Mouse (Mus musculus): ENCODE data around the gene Prkg1. TPM values are rescaled to one million over a fixed set of nuclear protein-coding genes. Genes with fewer than 3 reads are reported as not detected.

Prkg1 gene
- total and polyA plus RNA-seq, 3 experiments, result 2.2 to 13.6 (median 11.0) TPM

DNA sequence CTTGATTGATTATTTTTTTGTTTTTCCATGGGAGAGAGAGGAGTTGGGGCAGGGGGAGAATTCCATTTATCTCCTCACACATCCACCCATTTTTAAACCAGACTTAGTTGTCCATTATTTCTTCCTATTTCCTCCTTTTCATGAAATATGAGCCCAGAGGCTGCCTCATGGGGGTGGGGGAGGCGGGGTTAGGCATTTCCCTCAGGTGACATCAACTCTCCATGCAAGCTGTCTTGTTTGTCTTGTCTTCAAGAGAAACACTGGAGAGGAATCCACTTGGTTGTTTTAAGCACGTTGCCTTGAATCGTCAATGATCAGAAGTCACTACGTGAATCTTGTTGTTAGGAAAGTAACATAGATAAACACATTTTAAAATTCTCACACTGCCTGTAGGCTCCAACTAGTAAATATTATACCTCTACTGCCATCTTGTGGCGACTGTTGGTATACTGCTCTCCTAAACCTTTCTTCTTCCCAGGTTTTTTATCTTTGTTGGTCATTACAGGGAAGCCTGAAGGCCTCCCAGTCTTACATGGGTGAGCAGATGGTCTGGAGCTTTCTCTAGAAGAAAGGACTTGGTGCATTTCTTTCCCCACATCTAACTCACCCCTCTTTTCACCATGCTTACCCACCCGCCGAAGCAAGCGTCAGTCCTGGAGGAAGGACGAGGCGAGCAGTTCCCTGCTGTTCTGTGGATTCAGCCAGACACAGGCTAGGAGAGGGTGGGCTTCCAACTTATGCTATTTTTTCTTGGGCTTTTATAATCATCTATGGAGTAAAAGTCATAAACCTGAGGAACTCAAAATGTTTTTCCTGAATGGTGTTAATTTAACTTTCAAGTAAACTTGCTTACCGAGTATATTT is 8.7 kb downstream of the Prkg1 start:
- peaks cover 2% of the 10 kb centered on the region; the same call in 1 of the 2 replicates for H3K36me3 ChIP-seq (ENCODE audit: control insufficient read depth, insufficient read depth, low read length)
- no peak overlapping the region for H3K27ac ChIP-seq
- peak in 1 of 2 experiments; percentile 40 for DNase-seq
- no peak overlapping the region for H3K4me3 ChIP-seq
- no peak overlapping the region for H3K9ac ChIP-seq (ENCODE audit: low read depth, low read length)
- no peaks in the 10 kb centered on the region for H3K27me3 ChIP-seq (ENCODE audit: control insufficient read depth, insufficient read depth, low read length)
- TF ChIP-seq EP300 (IDR thresholded peaks at IDR 0.05; ENCODE audit: insufficient read depth, low read depth, low read length) (no peak), CTCF (IDR thresholded peaks at IDR 0.05) (peak; percentile 91)
- intact Hi-C loops (cut with DNase I), result loop anchor here (2.0 to 10.0 kb wide), 5 partner anchors 209 to 1511 kb away; no protein-coding TSS in a partner anchor
- WGBS, result 49% methylated on average over 11 of the region's 11 CpGs
- H3K79me2 ChIP-seq (replicated peaks; ENCODE audit: control insufficient read depth, insufficient read depth, low read length), result no peaks in the 10 kb centered on the region
- H3K4me1 ChIP-seq (ENCODE audit: control insufficient read depth, insufficient read depth, low read length), result peaks cover 4% of the 10 kb centered on the region

DNA sequence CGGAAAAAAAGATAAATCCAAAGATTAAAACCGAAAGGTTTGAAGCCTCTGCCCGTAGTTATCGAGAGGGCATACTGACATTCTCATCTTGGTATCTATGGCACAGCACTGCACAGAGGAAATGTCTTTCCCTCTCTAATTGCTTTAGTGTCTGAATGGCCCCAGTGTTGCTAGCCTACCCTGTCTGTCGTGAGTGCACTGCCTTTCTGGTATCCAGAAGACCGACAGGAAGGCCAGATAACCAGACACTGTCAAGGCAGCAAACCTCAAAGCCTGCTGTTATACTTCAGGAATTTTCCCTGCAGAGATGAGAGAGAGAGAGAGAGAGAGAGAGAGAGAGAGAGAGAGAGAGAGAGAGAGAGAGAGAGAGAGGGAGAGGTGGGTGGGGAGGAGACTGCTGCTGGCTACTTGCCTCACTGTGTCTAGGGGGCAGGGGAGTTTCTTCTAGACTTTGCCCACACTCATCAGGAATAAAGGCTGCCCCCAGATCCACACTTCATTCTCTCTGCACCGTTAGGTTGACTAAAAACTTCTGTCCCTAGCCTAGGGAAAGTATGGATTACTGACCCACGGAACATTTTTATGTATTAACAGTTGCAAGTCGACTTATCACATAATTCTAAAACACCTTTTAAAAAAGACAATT is 10.1 kb downstream of the Prkg1 start:
- TF ChIP-seq EP300 (IDR thresholded peaks at IDR 0.05; ENCODE audit: insufficient read depth, low read depth, low read length), result no peak
- TF ChIP-seq CTCF (IDR thresholded peaks at IDR 0.05), result no peak
- TF ChIP-seq POLR2A (IDR thresholded peaks at IDR 0.05; ENCODE audit: insufficient read depth, low read depth, low read length), result no peak
- Histone ChIP-seq H3K4me3 (no peak overlapping the region), H3K27me3 (ENCODE audit: control insufficient read depth, insufficient read depth, low read length) (no peaks in the 10 kb centered on the region), H3K4me1 (ENCODE audit: control insufficient read depth, insufficient read depth, low read length) (peaks cover 5% of the 10 kb centered on the region), H3K27ac (0 out of 2 replicates have a peak overlapping the region, but pooled peaks have one; percentile 13), H3K79me2 (replicated peaks; ENCODE audit: control insufficient read depth, insufficient read depth, low read length) (no peaks in the 10 kb centered on the region), H3K9ac (ENCODE audit: low read depth, low read length) (no peak overlapping the region; the same call in 1 of the 2 replicates), H3K36me3 (ENCODE audit: control insufficient read depth, insufficient read depth, low read length) (peaks cover 2% of the 10 kb centered on the region; the same call in 1 of the 2 replicates)
- WGBS, result 30% methylated on average over 9 of the region's 9 CpGs
- DNase-seq, result no peak
- intact Hi-C loops (cut with DNase I), result loop anchor here (5.0 to 10.0 kb wide), 4 partner anchors 210 to 1510 kb away; no protein-coding TSS in a partner anchor

DNA sequence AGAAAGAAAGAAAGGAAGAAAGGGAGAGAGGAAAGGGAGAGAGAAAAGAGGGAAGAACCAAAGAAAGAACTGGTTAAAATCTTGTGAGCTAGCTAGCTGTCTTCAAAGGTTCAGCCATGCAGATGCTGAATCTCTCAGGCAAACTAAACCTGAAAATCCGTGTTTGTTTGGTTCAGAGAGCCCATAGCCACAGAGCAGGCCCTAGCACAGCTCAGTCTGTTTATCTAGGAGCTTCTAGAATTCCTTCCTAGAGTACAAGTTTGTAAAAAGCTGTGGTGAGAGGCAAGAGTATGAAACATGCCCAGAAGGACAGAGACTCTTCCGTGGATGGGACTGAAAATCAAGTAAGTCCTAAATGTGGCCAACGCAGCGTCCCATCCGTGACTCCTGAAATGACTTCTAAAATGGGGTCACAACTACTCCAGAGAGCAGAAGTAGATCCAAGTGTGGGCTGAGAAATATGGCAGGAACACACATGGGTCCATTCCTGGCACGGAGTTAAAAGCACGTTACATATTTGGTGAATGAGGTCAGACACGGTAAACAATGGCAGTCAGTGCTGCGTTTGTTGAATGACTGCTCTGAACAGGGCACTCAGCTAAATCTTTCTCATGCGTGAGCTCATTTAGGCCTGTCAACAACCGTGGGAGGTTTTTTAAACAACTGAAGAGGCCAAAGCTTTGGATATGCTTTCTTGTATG is 13.7 kb downstream of the Prkg1 start:
- intact Hi-C loops (cut with DNase I), result loop anchor here (10.0 kb wide), 3 partner anchors 214 to 1506 kb away; no protein-coding TSS in a partner anchor
- TF ChIP-seq CTCF (IDR thresholded peaks at IDR 0.05) (no peak), POLR2A (IDR thresholded peaks at IDR 0.05; ENCODE audit: insufficient read depth, low read depth, low read length) (no peak), EP300 (IDR thresholded peaks at IDR 0.05; ENCODE audit: insufficient read depth, low read depth, low read length) (no peak)
- Histone ChIP-seq H3K36me3 (ENCODE audit: control insufficient read depth, insufficient read depth, low read length) (peaks cover 2% of the 10 kb centered on the region; the same call in 1 of the 2 replicates), H3K27me3 (ENCODE audit: control insufficient read depth, insufficient read depth, low read length) (no peaks in the 10 kb centered on the region), H3K79me2 (replicated peaks; ENCODE audit: control insufficient read depth, insufficient read depth, low read length) (no peaks in the 10 kb centered on the region), H3K9ac (ENCODE audit: low read depth, low read length) (no peak overlapping the region), H3K27ac (peak overlapping the region; percentile 38), H3K4me1 (ENCODE audit: control insufficient read depth, insufficient read depth, low read length) (peaks cover 5% of the 10 kb centered on the region), H3K4me3 (no peak overlapping the region)
- 35% methylated on average over 11 of the region's 11 CpGs for WGBS
- no peak for DNase-seq

DNA sequence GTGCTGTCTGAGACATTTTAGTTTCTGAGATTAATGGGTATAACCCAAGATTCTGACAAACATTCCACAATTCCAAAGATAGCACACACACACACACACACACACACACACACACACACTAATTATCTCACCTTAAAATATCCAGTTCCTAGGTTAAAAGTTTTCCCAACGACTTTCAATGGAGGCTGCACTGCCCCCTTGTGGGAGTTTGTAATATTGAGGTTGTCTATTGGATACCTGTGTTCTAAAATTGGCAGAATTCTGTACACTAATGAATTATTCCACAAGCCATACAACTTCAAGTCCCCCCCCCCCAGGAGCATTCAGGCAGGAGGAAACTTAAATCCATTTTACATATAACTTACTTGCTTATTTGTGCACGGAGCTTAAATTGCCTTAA is 18.2 kb downstream of the Prkg1 start:
- TF ChIP-seq CTCF (IDR thresholded peaks at IDR 0.05), result peak; percentile 72
- TF ChIP-seq EP300 (IDR thresholded peaks at IDR 0.05; ENCODE audit: insufficient read depth, low read depth, low read length), result no peak
- H3K27ac ChIP-seq, result no peak overlapping the region
- no peak overlapping the region for H3K4me3 ChIP-seq
- DNase-seq, result peak in 1 of 2 experiments; percentile 47
- peaks cover 11% of the 10 kb centered on the region for H3K4me1 ChIP-seq (ENCODE audit: control insufficient read depth, insufficient read depth, low read length)
- no peaks in the 10 kb centered on the region for H3K27me3 ChIP-seq (ENCODE audit: control insufficient read depth, insufficient read depth, low read length)
- no peak overlapping the region for H3K9ac ChIP-seq (ENCODE audit: low read depth, low read length)
- H3K79me2 ChIP-seq (replicated peaks; ENCODE audit: control insufficient read depth, insufficient read depth, low read length), result no peaks in the 10 kb centered on the region
- intact Hi-C loops (cut with DNase I), result loop anchor here (2.0 kb wide), 1 partner anchor 404 kb away; no protein-coding TSS in a partner anchor
- peaks cover 3% of the 10 kb centered on the region for H3K36me3 ChIP-seq (ENCODE audit: control insufficient read depth, insufficient read depth, low read length)
- 26% methylated on average over 2 of the region's 2 CpGs for WGBS

DNA sequence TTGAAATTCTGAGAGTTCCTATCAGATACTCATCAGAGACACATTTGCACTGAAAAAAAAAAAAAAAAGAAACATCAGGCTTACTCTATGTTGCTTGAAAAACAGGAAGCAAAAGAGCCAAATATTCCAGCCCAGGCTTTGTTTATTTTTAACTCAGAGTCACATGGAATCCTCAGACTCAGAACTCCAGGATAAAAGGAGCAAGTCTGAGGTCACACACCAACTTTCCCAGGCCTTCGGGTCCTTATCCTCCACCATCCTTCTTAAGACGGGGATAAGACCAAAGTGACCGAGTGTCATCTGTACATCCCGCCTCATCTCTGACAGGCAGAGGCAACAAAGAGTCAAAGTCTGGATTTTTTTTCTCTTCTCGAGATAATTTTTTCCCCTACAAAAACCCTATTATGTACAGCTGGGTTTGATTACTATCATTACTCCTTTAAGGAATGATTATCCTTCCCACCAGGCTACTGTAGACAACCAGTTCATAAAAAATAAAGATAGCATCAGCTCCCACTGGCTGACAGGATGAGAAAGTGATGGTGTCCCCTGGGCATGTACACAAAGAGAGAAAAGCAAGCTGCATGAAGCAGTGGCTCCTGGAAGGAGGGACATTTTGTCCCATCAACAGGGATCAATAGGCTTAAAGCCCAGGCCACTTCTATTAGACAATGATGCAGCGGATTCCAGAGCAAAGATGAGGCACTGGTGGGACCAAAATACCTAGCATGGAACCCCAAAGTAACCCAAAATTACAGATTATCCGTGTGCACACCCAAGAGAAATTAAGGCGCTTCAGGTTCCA is 21.4 kb downstream of the Prkg1 start:
- Histone ChIP-seq H3K27ac (peak overlapping the region; percentile 51), H3K4me3 (no peak overlapping the region), H3K36me3 (ENCODE audit: control insufficient read depth, insufficient read depth, low read length) (peaks cover 3% of the 10 kb centered on the region), H3K79me2 (replicated peaks; ENCODE audit: control insufficient read depth, insufficient read depth, low read length) (no peaks in the 10 kb centered on the region), H3K4me1 (ENCODE audit: control insufficient read depth, insufficient read depth, low read length) (peaks cover 8% of the 10 kb centered on the region), H3K27me3 (ENCODE audit: control insufficient read depth, insufficient read depth, low read length) (no peaks in the 10 kb centered on the region), H3K9ac (ENCODE audit: low read depth, low read length) (no peak overlapping the region)
- TF ChIP-seq POLR2A (IDR thresholded peaks at IDR 0.05; ENCODE audit: insufficient read depth, low read depth, low read length), result no peak
- TF ChIP-seq EP300 (IDR thresholded peaks at IDR 0.05; ENCODE audit: insufficient read depth, low read depth, low read length), result no peak
- no peak for TF ChIP-seq CTCF (IDR thresholded peaks at IDR 0.05)
- DNase-seq, result no peak
- 46% methylated on average over 8 of the region's 8 CpGs for WGBS
- intact Hi-C loops (cut with DNase I), result no loop called here
